Mouse (Mus musculus) liver, embryonic 14.5 days (tissue): ENCODE results near the gene Mlh3.

Experiments
- CTCF ChIP-seq: IDR thresholded peaks from 2 replicates; pipeline ENCODE4 v1.5.1; 2016; ENCODE audit warnings: antibody characterized with exemption, low read depth, control low read depth
- EP300 ChIP-seq: IDR thresholded peaks from 2 replicates; pipeline ENCODE4 v1.6.1; 2016; ENCODE audit warnings: antibody characterized with exemption, low read depth

GRCm38 (mm10) chr12:85292906-85293305 lies 22.5 kb upstream of the Mlh3 start:
- no peak; the same call in 1 of the 2 replicates for TF ChIP-seq CTCF
- TF ChIP-seq EP300: no peak
